In the genomic region with DNA sequence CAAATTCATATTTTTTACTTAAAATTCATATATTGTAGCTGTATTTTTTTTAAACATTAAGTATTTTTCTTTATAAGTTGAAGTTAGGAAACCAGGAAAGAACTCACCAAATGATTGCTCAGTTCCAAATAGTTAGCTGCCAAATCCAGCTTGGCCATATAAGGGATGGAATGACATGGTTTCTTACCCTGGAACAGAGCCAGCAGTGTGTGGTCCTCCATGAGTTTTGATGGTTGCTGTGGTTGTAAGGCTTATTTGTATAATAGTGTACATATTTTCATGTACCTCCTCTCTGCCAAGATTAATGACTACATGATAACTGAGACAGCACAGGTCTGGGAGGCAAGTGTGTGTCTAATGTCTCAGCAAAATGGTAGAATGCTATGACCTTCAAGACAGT, we compare ENCODE assay signal across 20 mouse cellular contexts. TPM values are rescaled to one million over a fixed set of nuclear protein-coding genes. Genes with fewer than 3 reads are reported as not detected.
A peak's percentile ranks its signal among the peaks of the same experiment; 100 is the strongest.
DNase-seq lines count a peak whose midpoint lies in the region; ATAC-seq and TF ChIP-seq lines count a peak whose summit lies in the region.
"Had no signal": no experiment of that assay in that cellular context is flagged by ENCODE, and none has a peak within 500 bp of the region (broad histone marks: within the 10 kb centered on the region; RNA-seq: fewer than 3 reads in every experiment).

No protein-coding gene starts in this region.

- no peak overlapping the region for H3K4me2 ChIP-seq in heart, postnatal 0 days (ENCODE audit: low read depth, low read length)
- H3K4me2 ChIP-seq in heart, embryonic 11.5 days: no peak overlapping the region
- H3K4me2 ChIP-seq in lung, embryonic 16.5 days (ENCODE audit: low read depth, low read length): no peak overlapping the region
- H3K4me2 ChIP-seq in stomach, embryonic 15.5 days: no peak overlapping the region
- H3K4me2 ChIP-seq: forebrain, embryonic 13.5 days; limb, embryonic 13.5 days; liver, embryonic 15.5 days; midbrain, embryonic 15.5 days had no signal

- no peak overlapping the region for H3K4me3 ChIP-seq in heart, postnatal 0 days (ENCODE audit: low read depth, low read length)
- no peak overlapping the region for H3K4me3 ChIP-seq in heart, embryonic 11.5 days (ENCODE audit: low read depth, low read length)
- H3K4me3 ChIP-seq in lung, embryonic 16.5 days (ENCODE audit: low read length): no peak overlapping the region
- no peak overlapping the region for H3K4me3 ChIP-seq in stomach, embryonic 15.5 days (replicated peaks)
- H3K4me3 ChIP-seq: forebrain, embryonic 13.5 days; hindbrain, embryonic 10.5 days; limb, embryonic 13.5 days; liver, embryonic 15.5 days; megakaryocyte, embryonic 14.5 days; midbrain, embryonic 15.5 days had no signal

- TF ChIP-seq EP300 in heart, postnatal 0 days (IDR thresholded peaks at IDR 0.05; ENCODE audit: low read depth): no peak

- H3K4me1 ChIP-seq in heart, postnatal 0 days (ENCODE audit: control insufficient read depth, insufficient read depth): no peaks in the 10 kb centered on the region
- peaks cover 5% of the 10 kb centered on the region; the same call in 1 of the 2 replicates for H3K4me1 ChIP-seq in heart, embryonic 11.5 days (ENCODE audit: control insufficient read depth, insufficient read depth, low read length)
- H3K4me1 ChIP-seq in lung, embryonic 16.5 days (replicated peaks; ENCODE audit: control insufficient read depth, insufficient read depth, low read length): peaks cover 9% of the 10 kb centered on the region
- H3K4me1 ChIP-seq in stomach, embryonic 15.5 days: peaks cover 3% of the 10 kb centered on the region; the same call in 1 of the 2 replicates
- H3K4me1 ChIP-seq: forebrain, embryonic 13.5 days; hindbrain, embryonic 10.5 days; megakaryocyte, embryonic 14.5 days; midbrain, embryonic 15.5 days had no signal

- peak; percentile 13 for DNase-seq in heart, postnatal 0 days (ENCODE audit: low spot score)
- DNase-seq in lung, postnatal 36 days: no peak
- peak; percentile 53 for DNase-seq in adipocyte (ENCODE audit: low spot score)
- DNase-seq in retina, postnatal 1 day: no peak
- DNase-seq: adrenal gland, postnatal 36 days; cerebellum, adult 8-10 months; kidney, adult 9 months; kidney, postnatal 4 days had no signal

- H3K27me3 ChIP-seq in heart, postnatal 0 days (ENCODE audit: control insufficient read depth, insufficient read depth, low read length): no peaks in the 10 kb centered on the region
- no peaks in the 10 kb centered on the region for H3K27me3 ChIP-seq in heart, embryonic 11.5 days (ENCODE audit: control insufficient read depth, insufficient read depth, low read length)
- no peaks in the 10 kb centered on the region for H3K27me3 ChIP-seq in lung, embryonic 16.5 days (ENCODE audit: control insufficient read depth, insufficient read depth, low read depth, low read length)
- H3K27me3 ChIP-seq in stomach, embryonic 15.5 days (replicated peaks): no peaks in the 10 kb centered on the region
- H3K27me3 ChIP-seq: forebrain, embryonic 13.5 days; limb, embryonic 13.5 days; liver, embryonic 15.5 days; megakaryocyte, embryonic 14.5 days; midbrain, embryonic 15.5 days had no signal

- no peak overlapping the region for H3K27ac ChIP-seq in heart, postnatal 0 days (ENCODE audit: low read depth)
- no peak overlapping the region for H3K27ac ChIP-seq in heart, embryonic 11.5 days (ENCODE audit: low read depth, low read length)
- H3K27ac ChIP-seq in lung, embryonic 16.5 days (ENCODE audit: low read length): peak overlapping the region; percentile 12; the same call in 1 of the 2 replicates
- H3K27ac ChIP-seq in stomach, embryonic 15.5 days: peak overlapping the region; percentile 35; the same call in 1 of the 2 replicates
- H3K27ac ChIP-seq: forebrain, embryonic 13.5 days; hindbrain, embryonic 10.5 days; limb, embryonic 13.5 days; liver, embryonic 15.5 days; midbrain, embryonic 15.5 days had no signal

- H3K9me3 ChIP-seq in heart, postnatal 0 days (replicated peaks; ENCODE audit: control insufficient read depth, low read length): no peaks in the 10 kb centered on the region
- no peaks in the 10 kb centered on the region for H3K9me3 ChIP-seq in heart, embryonic 11.5 days (replicated peaks; ENCODE audit: control insufficient read depth, low read length)
- no peaks in the 10 kb centered on the region; the same call in 1 of the 2 replicates for H3K9me3 ChIP-seq in lung, embryonic 16.5 days (ENCODE audit: control insufficient read depth, low read length)
- H3K9me3 ChIP-seq in stomach, embryonic 15.5 days: no peaks in the 10 kb centered on the region
- H3K9me3 ChIP-seq: forebrain, embryonic 13.5 days; G1E; hindbrain, embryonic 10.5 days; liver, embryonic 15.5 days; megakaryocyte, embryonic 14.5 days; midbrain, embryonic 15.5 days had no signal

- no peaks in the 10 kb centered on the region for H3K36me3 ChIP-seq in heart, postnatal 0 days (replicated peaks; ENCODE audit: control insufficient read depth, insufficient read depth, low read length)
- no peaks in the 10 kb centered on the region for H3K36me3 ChIP-seq in heart, embryonic 11.5 days (ENCODE audit: control insufficient read depth, insufficient read depth, low read length)
- no peaks in the 10 kb centered on the region for H3K36me3 ChIP-seq in lung, embryonic 16.5 days (ENCODE audit: control insufficient read depth, insufficient read depth, low read length)
- no peaks in the 10 kb centered on the region for H3K36me3 ChIP-seq in stomach, embryonic 15.5 days
- H3K36me3 ChIP-seq: G1E; hindbrain, embryonic 10.5 days; limb, embryonic 13.5 days; liver, embryonic 15.5 days; midbrain, embryonic 15.5 days had no signal

- ATAC-seq in heart, postnatal 0 days (ENCODE audit: insufficient read depth, low read depth): no peak
- no peak for ATAC-seq in heart, embryonic 11.5 days (replicated peaks; ENCODE audit: insufficient number of reproducible peaks, low FRiP score, low TSS enrichment)
- ATAC-seq in lung, embryonic 16.5 days (ENCODE audit: low read depth): peak; percentile 44; the same call in 1 of the 2 replicates
- ATAC-seq in stomach, embryonic 15.5 days (ENCODE audit: insufficient read depth, low FRiP score, low read depth): no peak
- ATAC-seq in cerebellum, adult (ENCODE audit: insufficient number of reproducible peaks, low FRiP score, low TSS enrichment): no peak
- ATAC-seq: CD4-positive, CD25-positive, alpha-beta regulatory T cell, adult 4 months; forebrain, embryonic 13.5 days; midbrain, embryonic 15.5 days had no signal

- TF ChIP-seq CTCF in heart, postnatal 0 days (IDR thresholded peaks at IDR 0.05; ENCODE audit: low read depth): no peak

- H3K9ac ChIP-seq in heart, postnatal 0 days (replicated peaks; ENCODE audit: low read depth, low read length): no peak overlapping the region
- H3K9ac ChIP-seq in heart, embryonic 11.5 days (ENCODE audit: low read depth, low read length): no peak overlapping the region
- H3K9ac ChIP-seq in lung, embryonic 16.5 days (ENCODE audit: low read length): no peak overlapping the region
- H3K9ac ChIP-seq in stomach, embryonic 15.5 days: no peak overlapping the region
- H3K9ac ChIP-seq: forebrain, embryonic 13.5 days; limb, embryonic 13.5 days; liver, embryonic 15.5 days; midbrain, embryonic 15.5 days had no signal

RNA-seq across cellular contexts. Expression of a gene that starts 38.3 kb away (rescaled TPM):
- total RNA-seq in heart, postnatal 0 days (2014; rRNA removed; ENCODE audit: low replicate concordance): 99.0 and 178 TPM in 2 replicates
- 21.1 and 23.2 TPM in 2 replicates for polyA plus RNA-seq in heart, postnatal 0 days (2015; fragmentation: Nextera tagmentation; extraction: Ambion mirVana)
- polyA plus RNA-seq in heart, embryonic 11.5 days (2014; fragmentation: Nextera tagmentation; extraction: Ambion mirVana): 49.3 and 56.5 TPM in 2 replicates
- 58.4 and 61.9 TPM in 2 replicates for polyA plus RNA-seq in lung, embryonic 16.5 days (2015; fragmentation: Nextera tagmentation; extraction: Ambion mirVana)
- polyA plus RNA-seq in stomach, embryonic 15.5 days (2015; fragmentation: Nextera tagmentation; extraction: Ambion mirVana): 69.0 and 70.3 TPM in 2 replicates

Comparison
In these comparisons a context has a peak if more than half of its experiments do, and no peak if none do; other contexts are left out.
1. DNase-seq: peak in heart, postnatal 0 days (single experiment) and adipocyte (single experiment); none in lung, postnatal 36 days (single experiment) and retina, postnatal 1 day (single experiment).
2. H3K27ac ChIP-seq: peak in lung, embryonic 16.5 days (single experiment) and stomach, embryonic 15.5 days (single experiment); none in heart, postnatal 0 days (single experiment) and heart, embryonic 11.5 days (single experiment).